Mouse (Mus musculus): ENCODE results near the gene Tbcc. TPM values are rescaled to one million over a fixed set of nuclear protein-coding genes. Genes with fewer than 3 reads are reported as not detected.
A peak's percentile ranks its signal among the peaks of the same experiment; 100 is the strongest.

Tbcc gene
- polyA plus RNA-seq, 1 experiment from 2014 or later: 43.1 TPM

DNA sequence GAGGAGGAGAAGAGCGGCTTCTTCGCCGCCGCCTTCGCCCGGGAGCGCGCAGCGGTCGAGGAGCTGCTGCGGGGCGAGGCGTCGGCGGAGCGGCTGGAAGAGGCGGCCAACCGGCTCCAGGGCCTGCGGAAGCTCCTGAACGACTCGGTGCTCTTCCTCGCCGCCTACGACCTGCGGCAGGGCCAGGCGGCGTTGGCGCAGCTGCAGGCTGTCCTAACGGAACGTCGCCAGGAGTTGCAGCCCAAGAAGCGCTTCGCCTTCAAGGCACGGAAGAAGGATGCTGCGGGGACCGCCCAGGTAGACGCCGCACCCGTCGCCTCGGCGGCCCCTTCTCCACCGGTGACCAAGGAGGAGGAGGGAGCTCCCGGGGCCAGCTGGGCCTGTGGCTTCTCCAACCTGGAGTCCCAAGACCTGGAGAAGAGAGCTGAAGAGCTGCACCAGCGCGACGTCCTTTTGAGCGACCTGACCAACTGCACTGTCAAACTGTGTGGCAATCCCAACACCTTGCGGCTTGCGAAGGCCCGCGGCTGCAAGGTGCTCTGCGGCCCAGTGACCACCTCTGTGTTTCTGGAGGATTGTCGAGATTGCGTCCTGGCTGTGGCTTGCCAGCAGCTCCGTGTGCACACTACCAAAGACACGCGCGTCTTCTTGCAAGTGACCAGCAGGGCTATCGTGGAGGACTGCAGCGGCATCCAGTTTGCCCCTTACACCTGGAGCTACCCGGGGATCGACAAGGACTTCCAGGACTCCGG lies 535 bp downstream of the Tbcc start:
- H3K4me3 ChIP-seq: peak overlapping the region; percentile 91
- 2% methylated on average over 64 of the region's 64 CpGs for WGBS
- H3K27ac ChIP-seq: peak overlapping the region; percentile 94
- peaks cover 40% of the 10 kb centered on the region for H3K4me1 ChIP-seq
- DNase-seq (ENCODE audit: extremely low spot score, low spot score): no peak
- no peaks in the 10 kb centered on the region for H3K9me3 ChIP-seq
- H3K27me3 ChIP-seq (ENCODE audit: poor library complexity, severe bottlenecking): no peaks in the 10 kb centered on the region
- H3K36me3 ChIP-seq (replicated peaks): peaks cover 23% of the 10 kb centered on the region

DNA sequence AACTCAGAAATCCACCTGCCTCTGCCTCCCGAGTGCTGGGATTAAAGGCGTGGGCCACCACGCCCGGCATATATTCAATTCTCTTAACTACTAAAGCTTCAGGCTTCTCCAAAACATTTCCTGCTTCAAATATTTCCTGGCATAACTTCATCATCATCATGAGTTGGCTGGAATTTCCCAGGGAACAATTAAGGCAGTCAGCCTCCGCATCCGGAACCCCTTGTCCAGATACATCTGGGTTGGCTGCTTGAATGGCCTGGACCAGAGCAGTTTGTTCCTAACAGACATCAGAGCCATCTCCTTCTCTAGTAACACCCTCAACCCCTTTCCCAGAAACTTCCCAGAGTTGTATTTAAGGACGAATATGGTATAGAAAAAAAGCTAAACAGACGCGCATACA lies 4.9 kb downstream of the Tbcc start:
- 93% methylated on average over 9 of the region's 9 CpGs for WGBS
- Histone ChIP-seq H3K27ac (no peak overlapping the region), H3K9me3 (no peaks in the 10 kb centered on the region; the same call in 1 of the 2 replicates), H3K27me3 (ENCODE audit: poor library complexity, severe bottlenecking) (no peaks in the 10 kb centered on the region), H3K4me3 (no peak overlapping the region), H3K36me3 (replicated peaks) (peaks cover 23% of the 10 kb centered on the region), H3K4me1 (peaks cover 25% of the 10 kb centered on the region)
- DNase-seq (ENCODE audit: extremely low spot score, low spot score): no peak

DNA sequence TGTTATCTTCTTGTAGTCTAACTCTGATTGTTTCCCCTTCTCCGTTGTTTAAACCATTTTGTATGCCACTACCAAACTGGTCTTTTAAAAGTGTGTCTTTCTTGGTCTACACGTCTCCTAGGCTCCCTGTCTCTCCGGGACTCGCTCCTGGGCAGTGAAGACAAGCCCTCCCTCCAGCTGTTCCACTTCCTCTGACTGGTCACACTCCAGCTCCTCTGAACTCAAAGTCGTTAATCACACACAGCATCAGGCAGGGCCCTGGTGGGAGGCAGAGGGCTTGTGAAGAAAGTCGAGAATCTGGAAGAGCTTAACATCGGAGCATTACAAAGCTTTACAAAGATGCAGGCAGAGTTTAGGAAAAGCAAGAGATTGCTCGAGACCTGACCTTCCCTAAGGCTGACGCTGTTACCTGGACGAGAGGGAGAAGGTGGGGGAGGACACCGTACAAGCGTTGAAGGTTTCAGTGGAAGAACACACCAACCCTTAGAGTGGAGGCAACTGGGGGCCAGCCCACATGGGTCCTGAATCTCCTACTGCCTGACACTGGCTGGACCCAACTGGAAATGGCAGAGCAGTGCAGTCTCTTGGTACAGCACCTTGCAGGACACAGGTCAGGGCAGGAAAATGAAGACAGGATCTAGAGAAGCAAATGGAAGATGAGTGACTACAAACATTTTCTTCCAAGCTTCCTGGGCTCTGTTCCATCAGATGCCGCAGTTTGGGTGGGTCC lies 6.9 kb downstream of the Tbcc start:
- DNase-seq (ENCODE audit: extremely low spot score, low spot score): no peak
- Histone ChIP-seq H3K9me3 (no peaks in the 10 kb centered on the region; the same call in 1 of the 2 replicates), H3K4me3 (no peak overlapping the region), H3K4me1 (peaks cover 8% of the 10 kb centered on the region), H3K27ac (no peak overlapping the region), H3K36me3 (replicated peaks) (peaks cover 17% of the 10 kb centered on the region), H3K27me3 (ENCODE audit: poor library complexity, severe bottlenecking) (no peaks in the 10 kb centered on the region)
- 60% methylated on average over 13 of the region's 13 CpGs for WGBS

DNA sequence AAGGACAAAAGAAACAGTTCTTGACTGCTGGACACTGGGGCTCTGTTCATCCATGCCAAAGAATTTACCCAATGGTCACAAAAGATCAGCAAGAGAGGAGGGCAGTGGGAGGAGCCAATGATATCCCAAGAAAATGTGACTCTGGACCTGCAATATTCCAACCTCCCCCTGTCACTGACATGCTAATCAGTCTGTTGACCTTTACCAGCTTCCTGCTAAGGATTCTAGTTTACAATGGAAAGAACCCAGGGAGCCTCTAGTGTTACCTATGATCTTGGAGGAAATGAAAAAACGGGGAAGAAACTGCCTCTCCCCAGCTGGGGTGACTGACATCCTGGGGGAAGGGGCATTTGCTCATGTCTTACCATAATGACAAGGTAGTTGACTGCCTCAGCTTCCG lies 10.5 kb downstream of the Tbcc start:
- peaks cover 4% of the 10 kb centered on the region; the same call in 1 of the 2 replicates for H3K4me1 ChIP-seq
- WGBS: 67% methylated on average over 2 of the region's 2 CpGs

DNA sequence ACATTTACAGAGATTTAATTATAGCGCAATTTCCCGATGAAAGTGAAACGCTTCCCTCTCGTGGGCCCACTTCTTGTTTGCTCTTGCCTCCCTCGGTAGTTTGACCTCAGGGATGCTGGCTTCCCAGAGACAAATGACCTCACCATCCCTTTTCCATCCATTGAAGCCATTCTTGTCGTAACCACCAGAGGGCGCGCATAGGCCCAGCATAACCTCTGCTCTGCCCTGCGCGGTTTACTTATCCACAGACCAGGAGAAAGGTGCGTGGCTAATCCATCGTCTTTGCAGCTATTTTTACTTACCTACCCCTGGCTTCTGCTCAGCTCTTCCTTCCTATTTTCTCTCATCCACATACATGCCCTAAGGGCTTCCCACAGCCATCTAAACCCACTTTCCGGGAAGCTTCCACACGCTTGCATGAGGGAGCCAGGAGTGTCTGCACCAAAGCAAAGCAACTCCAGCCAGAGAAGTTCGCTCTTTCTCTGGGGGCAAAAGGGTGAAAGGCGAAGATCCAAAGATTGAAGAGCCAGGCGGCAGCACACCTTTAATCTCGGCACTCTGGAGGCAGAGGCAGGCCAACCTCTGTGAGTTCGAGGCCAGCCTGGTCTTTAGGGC lies 13.5 kb downstream of the Tbcc start:
- WGBS: 22% methylated on average over 19 of the region's 19 CpGs
- no peaks in the 10 kb centered on the region for H3K27me3 ChIP-seq (ENCODE audit: poor library complexity, severe bottlenecking)
- H3K36me3 ChIP-seq (replicated peaks): no peaks in the 10 kb centered on the region
- H3K4me3 ChIP-seq: peak overlapping the region; percentile 3; the same call in 1 of the 2 replicates
- peak overlapping the region; percentile 58 for H3K27ac ChIP-seq
- H3K9me3 ChIP-seq: no peaks in the 10 kb centered on the region
- H3K4me1 ChIP-seq: peaks cover 4% of the 10 kb centered on the region; the same call in 1 of the 2 replicates
- peak; percentile 83 for DNase-seq (ENCODE audit: extremely low spot score, low spot score)

More for the DNA sequence above, 10.5 kb downstream of the Tbcc start:
- no peaks in the 10 kb centered on the region for H3K36me3 ChIP-seq (replicated peaks)
- DNase-seq (ENCODE audit: extremely low spot score, low spot score): no peak
- no peaks in the 10 kb centered on the region; the same call in 1 of the 2 replicates for H3K9me3 ChIP-seq
- H3K27ac ChIP-seq: no peak overlapping the region
- no peaks in the 10 kb centered on the region for H3K27me3 ChIP-seq (ENCODE audit: poor library complexity, severe bottlenecking)
- no peak overlapping the region for H3K4me3 ChIP-seq

DNA sequence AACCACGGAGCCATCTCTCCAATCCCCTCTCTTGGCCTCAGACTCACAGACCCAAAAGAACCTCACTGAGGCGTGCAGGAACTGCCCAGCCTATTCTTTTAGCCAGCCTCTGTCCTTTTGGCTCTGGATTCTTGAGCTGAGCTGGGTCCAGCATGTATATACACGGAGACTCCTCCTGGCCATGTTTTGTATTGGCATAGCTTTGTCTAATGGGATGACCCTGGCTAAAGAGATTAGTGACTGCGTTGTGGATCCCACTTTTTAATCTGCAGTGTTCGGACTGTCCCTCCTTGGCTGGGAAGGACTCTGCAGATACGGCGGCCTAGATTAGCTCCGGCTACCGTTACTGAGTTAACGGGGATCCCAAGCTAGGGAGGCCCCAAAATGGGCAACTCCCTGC lies 19.7 kb downstream of the Tbcc start, which contains the start of gene Prph2:
Prph2 (plus strand) TSS at position 274 of the 400 bp plus-strand sequence.
- 87% methylated on average over 10 of the region's 10 CpGs for WGBS
- Histone ChIP-seq H3K9me3 (no peaks in the 10 kb centered on the region), H3K27me3 (ENCODE audit: poor library complexity, severe bottlenecking) (no peaks in the 10 kb centered on the region)

DNA sequence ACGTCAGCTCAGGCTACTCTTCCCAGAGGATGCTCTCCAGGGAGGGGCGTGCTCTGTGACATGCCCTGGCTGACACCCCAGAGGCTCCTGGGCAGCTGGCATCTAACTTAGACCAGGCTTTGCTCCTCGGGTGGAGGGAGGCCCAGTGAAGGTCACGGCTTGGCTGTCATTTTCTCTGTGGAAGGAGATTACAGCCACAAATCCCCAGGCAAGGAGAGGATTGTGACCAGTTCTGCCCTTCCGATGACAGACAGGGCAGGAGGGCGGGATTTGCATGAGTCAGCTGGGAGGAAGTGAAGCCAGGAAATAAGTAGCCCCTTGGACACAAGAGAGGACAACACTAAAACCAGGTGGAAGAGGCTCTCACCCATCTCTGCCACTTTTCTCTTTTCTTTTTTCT lies 21.8 kb downstream of the Tbcc start:
- WGBS: 49% methylated on average over 6 of the region's 6 CpGs
- H3K27me3 ChIP-seq (ENCODE audit: poor library complexity, severe bottlenecking): no peaks in the 10 kb centered on the region
- H3K4me1 ChIP-seq: peaks cover 29% of the 10 kb centered on the region
- no peak overlapping the region for H3K4me3 ChIP-seq
- no peak for DNase-seq (ENCODE audit: extremely low spot score, low spot score)
- no peak overlapping the region for H3K27ac ChIP-seq
- no peaks in the 10 kb centered on the region for H3K9me3 ChIP-seq
- H3K36me3 ChIP-seq (replicated peaks): no peaks in the 10 kb centered on the region

More for the DNA sequence above, 19.7 kb downstream of the Tbcc start, which contains the start of gene Prph2:
- H3K4me3 ChIP-seq: no peak within 1 kb of the TSS
- H3K36me3 ChIP-seq (replicated peaks): no peaks in the 10 kb centered on the region
- no peak within 1 kb of the TSS for H3K27ac ChIP-seq
- peaks cover 25% of the 10 kb centered on the region for H3K4me1 ChIP-seq
- DNase-seq (ENCODE audit: extremely low spot score, low spot score): no peak

DNA sequence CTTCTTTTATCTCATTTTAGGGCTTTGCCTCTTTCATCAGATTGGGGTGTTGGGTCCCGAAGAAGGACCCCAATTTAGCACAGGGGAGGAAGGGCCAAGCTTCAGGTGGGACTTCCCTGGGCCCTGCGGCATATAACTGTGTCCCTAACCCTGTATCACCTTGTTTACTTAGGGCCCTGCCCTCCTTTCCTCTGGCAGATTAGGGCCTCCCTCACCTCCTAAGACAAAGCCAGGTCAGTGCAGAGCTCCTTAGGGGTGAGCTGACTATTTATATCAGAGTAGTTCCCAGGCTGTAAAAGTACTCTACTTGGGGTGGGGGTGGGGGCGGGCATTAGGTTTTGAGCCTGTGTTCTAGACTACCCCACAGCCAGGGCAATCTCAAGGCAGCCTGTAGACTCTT lies 24.6 kb downstream of the Tbcc start:
- no peaks in the 10 kb centered on the region for H3K27me3 ChIP-seq (ENCODE audit: poor library complexity, severe bottlenecking)
- 0 out of 2 replicates have a peak overlapping the region, but pooled peaks have one; percentile 13 for H3K27ac ChIP-seq
- H3K36me3 ChIP-seq (replicated peaks): no peaks in the 10 kb centered on the region
- no peak overlapping the region for H3K4me3 ChIP-seq
- WGBS: 66% methylated on average over 3 of the region's 3 CpGs
- H3K9me3 ChIP-seq: no peaks in the 10 kb centered on the region
- no peak for DNase-seq (ENCODE audit: extremely low spot score, low spot score)
- peaks cover 36% of the 10 kb centered on the region for H3K4me1 ChIP-seq

DNA sequence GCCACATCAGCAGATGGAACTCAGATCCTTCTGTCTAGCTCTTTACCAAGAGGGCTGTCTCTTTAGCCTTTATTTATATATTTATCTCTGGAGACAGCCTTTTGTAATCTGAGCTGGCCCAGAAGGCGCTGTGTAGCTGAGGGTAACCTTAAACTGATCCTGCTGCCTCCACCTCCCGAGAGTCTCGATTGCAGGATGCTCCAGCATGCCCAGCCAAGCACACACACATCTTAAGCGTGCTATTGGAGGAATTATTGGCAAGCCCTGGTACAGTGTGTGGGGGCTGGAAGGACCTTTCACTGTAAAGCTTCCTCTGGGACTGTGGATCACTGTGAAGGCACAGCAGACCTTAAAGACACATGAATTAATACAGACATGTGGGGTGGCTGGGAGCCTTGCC lies 28.5 kb downstream of the Tbcc start:
- DNase-seq (ENCODE audit: extremely low spot score, low spot score): no peak
- WGBS: 48% methylated on average over 4 of the region's 4 CpGs
- H3K4me3 ChIP-seq: no peak overlapping the region

DNA sequence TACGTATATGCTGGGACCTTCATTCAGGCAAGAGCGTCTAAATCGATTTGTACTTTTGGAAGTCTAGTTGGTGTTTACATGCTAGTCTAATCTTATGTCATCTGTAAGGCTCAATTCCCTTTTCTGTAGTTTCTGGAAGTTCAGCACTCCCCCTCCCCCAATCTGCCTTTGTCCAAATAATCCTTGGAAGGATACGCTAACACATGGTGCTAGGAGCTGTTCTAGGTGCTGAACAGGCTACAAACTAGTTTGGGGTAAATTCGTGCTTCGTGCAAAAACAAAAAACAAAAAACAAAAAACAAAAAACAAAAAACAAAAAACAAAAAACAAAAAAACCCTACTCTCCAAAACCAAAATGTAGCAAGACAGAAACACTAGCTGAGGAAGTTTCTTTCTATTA lies 30.4 kb downstream of the Tbcc start:
- Histone ChIP-seq H3K27ac (no peak overlapping the region), H3K27me3 (ENCODE audit: poor library complexity, severe bottlenecking) (no peaks in the 10 kb centered on the region), H3K4me1 (peaks cover 17% of the 10 kb centered on the region), H3K36me3 (replicated peaks) (no peaks in the 10 kb centered on the region), H3K4me3 (no peak overlapping the region), H3K9me3 (no peaks in the 10 kb centered on the region)
- WGBS: 65% methylated on average over 6 of the region's 6 CpGs
- no peak for DNase-seq (ENCODE audit: extremely low spot score, low spot score)

More for the DNA sequence above, 28.5 kb downstream of the Tbcc start:
- no peaks in the 10 kb centered on the region for H3K9me3 ChIP-seq
- no peaks in the 10 kb centered on the region for H3K27me3 ChIP-seq (ENCODE audit: poor library complexity, severe bottlenecking)
- H3K36me3 ChIP-seq (replicated peaks): no peaks in the 10 kb centered on the region
- H3K27ac ChIP-seq: no peak overlapping the region
- H3K4me1 ChIP-seq: peaks cover 22% of the 10 kb centered on the region

DNA sequence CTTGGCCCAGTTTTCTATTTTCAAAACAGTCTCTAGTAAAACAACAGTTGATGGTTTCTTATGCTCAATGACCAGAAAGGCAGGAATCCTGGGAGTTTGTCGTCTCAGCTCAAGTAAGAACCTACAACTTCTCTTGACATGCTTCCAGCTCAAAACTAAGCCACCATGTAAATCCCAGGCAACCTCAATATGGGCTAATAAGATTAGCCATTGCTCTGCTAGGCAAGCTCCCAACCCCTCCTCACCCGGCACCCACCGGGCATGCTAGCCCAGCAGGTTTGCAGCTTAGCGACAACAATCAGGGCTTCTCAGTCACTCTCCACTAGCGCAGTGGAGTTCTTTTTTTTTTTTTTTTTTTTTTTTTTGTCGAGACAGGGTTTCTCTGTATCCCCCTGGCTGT lies 35.7 kb downstream of the Tbcc start:
- 43% methylated on average over 6 of the region's 6 CpGs for WGBS
- H3K27me3 ChIP-seq (ENCODE audit: poor library complexity, severe bottlenecking): no peaks in the 10 kb centered on the region
- H3K4me1 ChIP-seq: peaks cover 18% of the 10 kb centered on the region
- H3K9me3 ChIP-seq: no peaks in the 10 kb centered on the region
- no peak overlapping the region for H3K4me3 ChIP-seq
- no peak overlapping the region for H3K27ac ChIP-seq
- peaks cover 36% of the 10 kb centered on the region for H3K36me3 ChIP-seq (replicated peaks)
- no peak for DNase-seq (ENCODE audit: extremely low spot score, low spot score)

DNA sequence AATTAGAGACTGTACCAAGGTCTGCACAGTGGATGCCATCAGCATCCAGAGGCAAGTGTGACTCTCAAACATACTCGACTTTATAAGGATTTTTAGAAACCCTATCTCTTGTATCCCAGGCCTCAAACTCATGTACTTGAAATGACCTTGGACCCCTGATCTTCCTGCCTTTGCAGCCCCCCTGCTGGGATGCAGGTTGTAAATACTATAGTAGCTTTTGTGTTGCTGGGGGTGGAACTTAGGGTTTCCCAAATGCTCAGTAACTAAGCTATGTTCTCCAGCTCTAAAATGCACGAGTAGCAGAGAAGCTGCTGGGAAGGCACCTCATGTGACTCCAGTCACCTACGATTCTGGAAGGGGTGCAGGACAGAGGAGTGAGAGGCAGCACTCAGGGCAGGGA lies 36.5 kb downstream of the Tbcc start:
- no peak for DNase-seq (ENCODE audit: extremely low spot score, low spot score)
- H3K9me3 ChIP-seq: no peaks in the 10 kb centered on the region
- H3K4me1 ChIP-seq: peaks cover 18% of the 10 kb centered on the region
- no peaks in the 10 kb centered on the region for H3K27me3 ChIP-seq (ENCODE audit: poor library complexity, severe bottlenecking)
- WGBS: 79% methylated on average over 3 of the region's 3 CpGs
- H3K27ac ChIP-seq: no peak overlapping the region
- no peak overlapping the region for H3K4me3 ChIP-seq
- peaks cover 44% of the 10 kb centered on the region for H3K36me3 ChIP-seq (replicated peaks)

Measured in forebrain, embryonic 10.5 days (tissue).